Mouse (Mus musculus): ENCODE measurements around the gene Gm26897. TPM values are rescaled to one million over a fixed set of nuclear protein-coding genes. Genes with fewer than 3 reads are reported as not detected.

Gene Gm26897
- polyA plus RNA-seq (2014; fragmentation: Nextera tagmentation; extraction: Ambion mirVana), result not detected in 2 replicates

GRCm38 (mm10) chr5:111733851-111734250 is at the start of gene Gm26897:
Gene Gm26897, plus strand, starts transcription at chr5:111733924.
- no peaks in the 10 kb centered on the region for H3K36me3 ChIP-seq (ENCODE audit: control insufficient read depth, insufficient read depth, low read length)
- no peak within 1 kb of the TSS for H3K9ac ChIP-seq (ENCODE audit: low read depth, low read length)
- H3K27me3 ChIP-seq (replicated peaks; ENCODE audit: control insufficient read depth, insufficient read depth, low read length), result no peaks in the 10 kb centered on the region
- ATAC-seq (ENCODE audit: low read depth) (no peak), DNase-seq (ENCODE audit: low spot score) (no peak)
- 0 out of 2 replicates have a peak, but pooled peaks cover 3% of the 10 kb centered on the region for H3K4me1 ChIP-seq (ENCODE audit: control insufficient read depth, insufficient read depth, low read length)
- WGBS, result 83% methylated on average over 11 of the region's 12 CpGs
- no peak within 1 kb of the TSS for H3K4me2 ChIP-seq (ENCODE audit: low read depth, low read length)
- H3K9me3 ChIP-seq (ENCODE audit: control insufficient read depth, low read length), result 0 out of 2 replicates have a peak, but pooled peaks cover 3% of the 10 kb centered on the region
- no peak within 1 kb of the TSS for H3K4me3 ChIP-seq (ENCODE audit: low read depth, low read length)
- H3K27ac ChIP-seq (replicated peaks; ENCODE audit: low read depth, low read length), result no peak within 1 kb of the TSS

- H3K27ac ChIP-seq (replicated peaks; ENCODE audit: low read depth, low read length), result no peak overlapping the region
- no peak overlapping the region for H3K4me3 ChIP-seq (ENCODE audit: low read depth, low read length)
- H3K9ac ChIP-seq (ENCODE audit: low read depth, low read length), result no peak overlapping the region
- no peaks in the 10 kb centered on the region for H3K9me3 ChIP-seq (ENCODE audit: control insufficient read depth, low read length)
- no peak overlapping the region for H3K4me2 ChIP-seq (ENCODE audit: low read depth, low read length)
- no peaks in the 10 kb centered on the region for H3K27me3 ChIP-seq (replicated peaks; ENCODE audit: control insufficient read depth, insufficient read depth, low read length)
- H3K4me1 ChIP-seq (ENCODE audit: control insufficient read depth, insufficient read depth, low read length), result no peaks in the 10 kb centered on the region
- no peak for ATAC-seq (ENCODE audit: low read depth)
- H3K36me3 ChIP-seq (ENCODE audit: control insufficient read depth, insufficient read depth, low read length), result no peaks in the 10 kb centered on the region
- WGBS, result 64% methylated on average over 5 of the region's 5 CpGs
- no peak for DNase-seq (ENCODE audit: low spot score)
Observed at GRCm38 (mm10) chr5:111687370-111687769, 46.4 kb upstream of the Gm26897 start.

GRCm38 (mm10) chr5:111688584-111688983 is 45.1 kb upstream of the Gm26897 start:
- no peaks in the 10 kb centered on the region for H3K4me1 ChIP-seq (ENCODE audit: control insufficient read depth, insufficient read depth, low read length)
- 70% methylated on average over 10 of the region's 10 CpGs for WGBS

GRCm38 (mm10) chr5:111697996-111698395 is 35.7 kb upstream of the Gm26897 start:
- no peak for DNase-seq (ENCODE audit: low spot score)
- Histone ChIP-seq H3K4me3 (ENCODE audit: low read depth, low read length) (no peak overlapping the region), H3K27me3 (replicated peaks; ENCODE audit: control insufficient read depth, insufficient read depth, low read length) (no peaks in the 10 kb centered on the region), H3K9me3 (ENCODE audit: control insufficient read depth, low read length) (no peaks in the 10 kb centered on the region), H3K4me2 (ENCODE audit: low read depth, low read length) (no peak overlapping the region), H3K9ac (ENCODE audit: low read depth, low read length) (no peak overlapping the region), H3K36me3 (ENCODE audit: control insufficient read depth, insufficient read depth, low read length) (no peaks in the 10 kb centered on the region), H3K4me1 (ENCODE audit: control insufficient read depth, insufficient read depth, low read length) (peaks cover 13% of the 10 kb centered on the region), H3K27ac (replicated peaks; ENCODE audit: low read depth, low read length) (no peak overlapping the region)
- WGBS, result 82% methylated on average over 7 of the region's 7 CpGs
- ATAC-seq (ENCODE audit: low read depth), result no peak

More at GRCm38 (mm10) chr5:111688584-111688983, 45.1 kb upstream of the Gm26897 start:
- Histone ChIP-seq H3K36me3 (ENCODE audit: control insufficient read depth, insufficient read depth, low read length) (no peaks in the 10 kb centered on the region), H3K4me2 (ENCODE audit: low read depth, low read length) (no peak overlapping the region), H3K27me3 (replicated peaks; ENCODE audit: control insufficient read depth, insufficient read depth, low read length) (no peaks in the 10 kb centered on the region), H3K9me3 (ENCODE audit: control insufficient read depth, low read length) (no peaks in the 10 kb centered on the region), H3K4me3 (ENCODE audit: low read depth, low read length) (no peak overlapping the region), H3K27ac (replicated peaks; ENCODE audit: low read depth, low read length) (no peak overlapping the region), H3K9ac (ENCODE audit: low read depth, low read length) (no peak overlapping the region)
- ATAC-seq (ENCODE audit: low read depth) (no peak), DNase-seq (ENCODE audit: low spot score) (no peak)

- DNase-seq (ENCODE audit: low spot score), result peak; percentile 74
- no peaks in the 10 kb centered on the region for H3K9me3 ChIP-seq (ENCODE audit: control insufficient read depth, low read length)
- no peak for ATAC-seq (ENCODE audit: low read depth)
- H3K27ac ChIP-seq (replicated peaks; ENCODE audit: low read depth, low read length), result no peak overlapping the region
- 58% methylated on average over 23 of the region's 23 CpGs for WGBS
- no peak overlapping the region for H3K9ac ChIP-seq (ENCODE audit: low read depth, low read length)
- H3K27me3 ChIP-seq (replicated peaks; ENCODE audit: control insufficient read depth, insufficient read depth, low read length), result no peaks in the 10 kb centered on the region
- H3K4me1 ChIP-seq (ENCODE audit: control insufficient read depth, insufficient read depth, low read length), result peaks cover 19% of the 10 kb centered on the region
- 0 out of 2 replicates have a peak overlapping the region, but pooled peaks have one; percentile 7 for H3K4me2 ChIP-seq (ENCODE audit: low read depth, low read length)
- no peak overlapping the region for H3K4me3 ChIP-seq (ENCODE audit: low read depth, low read length)
- H3K36me3 ChIP-seq (ENCODE audit: control insufficient read depth, insufficient read depth, low read length), result no peaks in the 10 kb centered on the region
Observed at GRCm38 (mm10) chr5:111699711-111700303, 33.9 kb upstream of the Gm26897 start.

- H3K4me1 ChIP-seq (ENCODE audit: control insufficient read depth, insufficient read depth, low read length), result peaks cover 19% of the 10 kb centered on the region
- no peak for DNase-seq (ENCODE audit: low spot score)
- H3K27me3 ChIP-seq (replicated peaks; ENCODE audit: control insufficient read depth, insufficient read depth, low read length), result no peaks in the 10 kb centered on the region
- H3K9ac ChIP-seq (ENCODE audit: low read depth, low read length), result no peak overlapping the region
- H3K9me3 ChIP-seq (ENCODE audit: control insufficient read depth, low read length), result no peaks in the 10 kb centered on the region
- peak overlapping the region; percentile 51 for H3K4me2 ChIP-seq (ENCODE audit: low read depth, low read length)
- no peak; the same call in 1 of the 2 replicates for ATAC-seq (ENCODE audit: low read depth)
- 8% methylated on average over 18 of the region's 31 CpGs for whole genome bisulfite sequencing
- H3K36me3 ChIP-seq (ENCODE audit: control insufficient read depth, insufficient read depth, low read length), result no peaks in the 10 kb centered on the region
- no peak overlapping the region for H3K27ac ChIP-seq (replicated peaks; ENCODE audit: low read depth, low read length)
- H3K4me3 ChIP-seq (ENCODE audit: low read depth, low read length), result peak overlapping the region; percentile 15
Observed at GRCm38 (mm10) chr5:111701634-111702329, 31.9 kb upstream of the Gm26897 start.

- Histone ChIP-seq H3K27ac (replicated peaks; ENCODE audit: low read depth, low read length) (no peak overlapping the region), H3K4me3 (ENCODE audit: low read depth, low read length) (no peak overlapping the region)
Observed at GRCm38 (mm10) chr5:111703586-111703985, 30.1 kb upstream of the Gm26897 start.

GRCm38 (mm10) chr5:111704326-111704725 is 29.4 kb upstream of the Gm26897 start:
- ATAC-seq (ENCODE audit: low read depth), result no peak
- WGBS, result 83% methylated on average over 11 of the region's 11 CpGs
- H3K27me3 ChIP-seq (replicated peaks; ENCODE audit: control insufficient read depth, insufficient read depth, low read length), result no peaks in the 10 kb centered on the region

More at GRCm38 (mm10) chr5:111703586-111703985, 30.1 kb upstream of the Gm26897 start:
- peaks cover 19% of the 10 kb centered on the region for H3K4me1 ChIP-seq (ENCODE audit: control insufficient read depth, insufficient read depth, low read length)
- WGBS, result 62% methylated on average over 7 of the region's 7 CpGs
- H3K4me2 ChIP-seq (ENCODE audit: low read depth, low read length), result no peak overlapping the region
- H3K9ac ChIP-seq (ENCODE audit: low read depth, low read length), result no peak overlapping the region
- no peaks in the 10 kb centered on the region for H3K36me3 ChIP-seq (ENCODE audit: control insufficient read depth, insufficient read depth, low read length)
- no peaks in the 10 kb centered on the region for H3K9me3 ChIP-seq (ENCODE audit: control insufficient read depth, low read length)
- DNase-seq (ENCODE audit: low spot score) (peak; percentile 78), ATAC-seq (ENCODE audit: low read depth) (peak; percentile 66)
- no peaks in the 10 kb centered on the region for H3K27me3 ChIP-seq (replicated peaks; ENCODE audit: control insufficient read depth, insufficient read depth, low read length)

More at GRCm38 (mm10) chr5:111704326-111704725, 29.4 kb upstream of the Gm26897 start:
- no peaks in the 10 kb centered on the region for H3K9me3 ChIP-seq (ENCODE audit: control insufficient read depth, low read length)
- no peak overlapping the region for H3K9ac ChIP-seq (ENCODE audit: low read depth, low read length)
- H3K4me2 ChIP-seq (ENCODE audit: low read depth, low read length), result no peak overlapping the region
- H3K4me1 ChIP-seq (ENCODE audit: control insufficient read depth, insufficient read depth, low read length), result peaks cover 19% of the 10 kb centered on the region
- DNase-seq (ENCODE audit: low spot score), result no peak
- H3K4me3 ChIP-seq (ENCODE audit: low read depth, low read length), result no peak overlapping the region
- no peaks in the 10 kb centered on the region for H3K36me3 ChIP-seq (ENCODE audit: control insufficient read depth, insufficient read depth, low read length)
- no peak overlapping the region for H3K27ac ChIP-seq (replicated peaks; ENCODE audit: low read depth, low read length)

Measured in embryonic facial prominence, embryonic 14.5 days (tissue).